Mouse (Mus musculus): ENCODE measurements around the gene Tmprss9.

- no peak for TF ChIP-seq CTCF (IDR thresholded peaks at IDR 0.05; ENCODE audit: extremely low read depth, insufficient read length, insufficient replicate concordance, low read depth, low read length)
- no peak for TF ChIP-seq POLR2A (IDR thresholded peaks at IDR 0.05; ENCODE audit: low read depth, low read length)
These were observed 76.2 kb downstream of the Tmprss9 start for GRCm38 (mm10) chr10:80947802-80948201.
